Mouse (Mus musculus) ovary, postnatal 36 days (tissue): Measurements from ENCODE around the gene Zfc3h1.

Experiments used
- DNase-seq: peaks from one replicate; pipeline ENCODE4 v3.0.0; 2022; ENCODE audit warnings: low spot score, mixed read lengths

Gene Zfc3h1

DNA sequence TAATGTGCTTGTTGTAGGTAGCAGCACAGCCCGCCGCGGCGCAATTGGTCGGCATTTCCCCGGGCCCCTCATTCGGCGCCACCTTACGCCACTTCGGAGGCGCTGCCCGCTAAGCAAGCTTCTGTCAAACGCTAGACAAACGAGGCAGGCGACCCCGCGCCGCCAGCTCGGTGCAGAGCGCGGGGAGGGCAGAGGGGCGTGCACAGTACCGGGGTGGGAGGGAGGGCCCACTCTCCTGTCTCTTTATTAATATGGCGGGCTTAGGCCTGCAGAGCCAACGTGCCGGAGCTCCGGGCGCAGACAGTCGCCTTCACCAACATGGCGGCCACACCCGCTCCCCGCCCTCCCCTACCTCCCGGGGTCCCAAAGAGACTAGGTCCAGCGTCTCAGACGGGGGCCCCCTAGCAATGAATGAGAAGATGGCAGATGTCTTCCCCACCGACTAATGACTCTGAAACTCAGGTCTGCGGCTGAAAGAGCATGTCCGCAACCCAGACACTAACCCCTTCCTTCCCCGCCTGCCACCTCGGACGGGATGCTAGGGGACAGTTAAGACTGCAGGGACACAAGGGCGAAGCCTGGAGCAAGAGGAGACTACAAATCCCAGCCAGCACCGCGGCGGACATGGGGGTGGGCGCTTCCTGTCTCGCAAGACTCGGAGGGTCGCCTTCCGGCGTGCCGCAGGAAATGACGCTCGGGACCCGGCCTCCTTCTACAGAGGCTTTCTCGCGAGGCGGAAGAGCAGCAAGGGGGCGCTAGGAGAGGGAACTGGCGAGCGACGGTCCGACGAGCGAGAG, at the start of gene Zfc3h1, which contains the start of gene Thap2:
Gene Zfc3h1 (plus strand): TSS at position 739 of the 797 bp plus-strand sequence.
Gene Thap2 (minus strand): TSS at position 223 of the 797 bp plus-strand sequence.
- peak; percentile 97 for DNase-seq

DNA sequence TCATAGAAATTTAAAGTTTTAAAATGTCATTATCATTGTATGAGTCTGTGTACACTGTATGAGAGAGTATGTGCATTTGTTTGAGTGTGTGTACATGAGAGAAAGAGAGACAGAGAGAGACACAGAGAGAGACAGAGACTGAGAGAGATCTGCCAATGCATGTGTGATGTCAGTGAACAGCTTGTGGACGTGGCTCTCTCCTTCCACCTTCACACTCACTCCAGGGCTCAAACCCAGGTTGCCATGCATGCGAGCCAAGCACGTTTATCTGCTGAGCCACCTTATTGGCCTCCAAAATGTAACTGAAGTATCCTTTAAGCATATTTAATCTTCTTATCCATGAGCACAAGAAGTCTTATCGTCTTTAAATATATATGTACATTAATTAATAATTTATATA, 47.9 kb upstream of the Zfc3h1 start:
- no peak for DNase-seq

DNA sequence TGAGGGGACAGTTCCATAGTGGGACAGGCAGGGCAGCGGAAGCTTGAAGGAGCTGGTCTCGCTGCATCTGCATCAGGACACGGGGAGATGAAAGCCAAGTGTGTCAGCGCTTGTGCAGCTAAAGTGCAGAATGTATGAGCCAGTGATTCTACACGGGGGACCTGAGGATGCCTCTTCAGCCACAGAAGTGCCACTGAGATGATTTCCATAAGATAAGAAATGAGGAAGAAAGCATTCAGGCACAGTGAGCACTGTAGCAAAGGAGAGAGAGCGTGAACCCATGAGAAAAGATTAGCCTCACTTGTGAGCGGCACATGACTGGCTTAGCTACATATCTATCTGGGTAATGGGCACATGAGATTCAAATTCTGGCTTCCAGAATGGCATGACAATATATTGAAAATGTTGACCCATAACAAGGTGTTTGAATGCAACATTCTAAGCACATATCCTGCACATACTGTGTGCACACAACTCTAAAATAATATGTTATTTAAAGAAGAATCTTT, 44.9 kb upstream of the Zfc3h1 start:
- no peak for DNase-seq

DNA sequence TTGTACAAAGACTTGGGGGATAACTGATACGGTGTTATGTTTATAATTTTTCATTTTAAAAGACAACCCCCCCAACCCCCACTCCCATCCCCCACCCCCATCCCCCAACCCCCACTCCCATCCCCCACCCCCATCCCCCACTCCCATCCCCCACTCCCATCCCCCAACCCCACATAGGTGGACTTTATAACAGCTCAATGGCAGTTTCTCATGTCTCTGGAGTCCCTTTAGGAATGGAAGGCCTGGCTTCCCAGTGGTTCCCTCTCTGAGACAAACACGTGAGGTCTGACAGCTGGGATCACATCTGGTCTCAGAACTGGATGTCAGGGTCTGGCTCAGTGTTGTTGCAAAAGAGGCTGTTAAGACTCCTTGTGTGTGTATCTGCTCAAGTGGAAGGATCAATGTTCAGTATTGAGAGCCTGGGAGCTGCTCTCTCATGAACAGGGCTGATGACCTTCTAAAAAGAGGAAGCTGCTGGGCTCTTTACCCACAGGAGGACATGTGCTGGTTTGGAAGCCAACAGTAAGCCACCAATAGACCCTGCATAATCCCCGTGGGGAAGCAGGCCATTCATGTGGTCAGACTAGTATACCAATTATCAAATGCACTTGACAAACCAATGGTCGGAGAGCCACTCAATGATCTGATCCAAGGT, 41.9 kb upstream of the Zfc3h1 start:
- no peak for DNase-seq

DNA sequence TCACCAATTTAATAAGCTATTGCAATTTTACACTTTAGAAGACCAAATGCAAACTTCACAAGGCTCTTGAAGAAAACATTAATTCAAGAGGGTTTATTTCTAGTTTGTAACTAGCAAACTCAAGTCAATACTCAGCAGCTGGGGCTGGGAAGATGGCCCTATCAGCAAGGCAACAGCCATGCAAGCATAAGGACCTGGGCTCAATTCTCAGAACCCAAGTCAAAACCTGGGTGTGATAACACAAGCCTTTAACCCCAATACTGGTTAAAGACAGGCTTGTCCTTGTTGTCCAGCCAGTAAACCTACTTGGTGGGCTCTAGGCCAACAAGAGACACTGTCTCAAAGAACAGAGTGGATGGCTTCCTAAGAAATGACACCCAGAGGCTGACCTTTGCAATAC, 38.3 kb upstream of the Zfc3h1 start:
- no peak for DNase-seq

DNA sequence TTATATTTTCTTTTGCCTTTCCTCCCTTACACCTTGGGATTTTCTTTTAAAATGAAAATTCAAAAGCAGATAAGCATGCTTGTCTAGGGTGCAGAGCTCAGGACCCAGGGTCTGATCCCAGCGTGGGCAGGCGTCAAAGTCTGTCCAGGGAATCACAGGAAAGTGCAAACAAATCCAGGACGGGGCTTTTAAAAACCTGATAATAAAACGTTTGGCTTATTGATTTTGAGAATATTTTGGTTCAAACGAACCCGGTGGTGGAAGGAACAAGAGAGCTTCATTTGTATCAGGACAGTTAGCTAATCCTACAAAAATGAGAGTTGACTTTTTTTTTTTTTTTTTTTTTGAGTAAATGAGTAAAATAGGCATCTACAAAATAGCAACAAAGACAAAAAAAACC, 36.6 kb upstream of the Zfc3h1 start:
- DNase-seq = no peak

DNA sequence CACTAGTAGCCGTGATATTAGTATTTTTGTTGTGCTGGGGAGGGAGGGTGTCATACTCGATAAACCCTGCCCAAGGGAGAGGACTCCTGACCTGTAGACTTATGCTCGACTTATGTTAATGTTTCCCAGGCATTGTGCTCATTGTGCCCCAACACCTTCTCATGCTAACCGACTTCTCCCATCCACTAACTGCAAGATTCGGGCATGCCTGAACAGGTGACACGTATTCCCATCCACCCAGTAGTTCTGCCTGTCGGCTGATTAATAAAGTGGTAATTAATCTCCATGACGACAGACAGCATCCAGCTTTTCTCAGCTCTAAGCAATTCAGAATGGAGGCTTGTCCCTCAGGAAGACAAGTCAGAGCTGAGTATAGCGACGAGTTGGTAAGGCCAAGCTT, 35.7 kb upstream of the Zfc3h1 start:
- DNase-seq = no peak

DNA sequence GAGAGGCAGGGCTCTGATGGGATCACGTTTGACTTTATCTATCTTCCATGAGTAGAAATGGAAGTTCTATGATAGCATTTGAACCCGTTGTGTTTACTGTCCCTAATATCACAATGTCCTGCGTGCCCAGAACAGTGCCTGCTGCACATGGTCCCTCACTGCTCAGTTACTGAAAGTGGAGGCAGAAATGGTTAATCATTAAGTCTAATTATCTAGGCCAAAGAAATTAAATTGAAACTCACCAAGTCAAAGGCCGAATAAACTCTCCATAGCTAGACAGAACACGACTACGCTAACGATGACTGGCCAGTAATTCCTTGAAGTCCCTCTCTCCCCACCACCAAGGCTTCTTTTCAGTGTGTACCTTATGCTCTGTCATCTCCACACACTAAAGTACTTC, 35.2 kb upstream of the Zfc3h1 start:
- no peak for DNase-seq

DNA sequence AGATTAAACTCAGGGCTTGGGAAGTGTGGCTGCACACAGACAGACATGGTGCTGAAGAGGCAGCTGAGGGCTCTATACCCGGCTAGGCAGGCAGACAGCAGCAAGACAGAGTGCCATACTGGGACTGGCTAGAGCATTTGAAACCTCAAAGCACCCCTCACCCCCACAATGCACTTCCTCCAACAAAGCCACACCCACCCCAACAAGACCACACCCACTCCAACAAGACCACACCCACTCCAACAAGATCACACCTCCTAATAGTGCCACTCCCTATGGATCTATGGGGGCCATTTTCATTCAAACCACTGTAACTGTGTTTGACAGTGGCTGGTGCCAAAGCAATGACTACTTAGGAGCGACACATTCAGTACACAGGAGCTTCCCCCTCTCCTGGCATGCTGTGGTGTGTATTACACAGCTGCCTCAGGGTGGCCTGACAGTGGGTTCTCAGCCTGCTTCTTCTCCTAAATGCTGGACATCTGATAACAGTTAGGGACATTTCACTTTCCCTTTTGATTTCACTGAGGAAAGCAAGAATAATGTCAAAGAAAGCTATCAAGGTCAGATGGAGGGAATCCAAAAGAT, 33.9 kb upstream of the Zfc3h1 start:
- DNase-seq = no peak

DNA sequence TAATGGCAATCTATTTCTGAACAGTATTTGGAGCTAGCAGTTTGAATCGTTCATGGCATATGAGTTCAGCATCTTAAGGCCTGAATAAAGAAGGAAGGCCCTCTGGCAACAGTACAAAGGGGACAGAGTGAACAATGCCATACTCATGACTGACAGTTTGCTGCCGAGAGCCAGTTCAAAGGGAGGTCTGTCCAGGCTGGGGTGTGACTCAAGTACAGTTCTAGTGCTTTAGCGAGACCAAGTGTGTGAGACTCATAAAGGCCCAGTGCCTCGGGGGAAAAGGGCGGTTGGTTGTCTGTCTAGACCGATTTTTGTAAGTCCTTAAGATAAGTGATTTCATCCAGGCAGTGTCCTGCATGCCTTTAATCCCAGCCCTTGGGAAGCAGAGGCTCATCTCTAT, 30.2 kb upstream of the Zfc3h1 start:
- no peak for DNase-seq

DNA sequence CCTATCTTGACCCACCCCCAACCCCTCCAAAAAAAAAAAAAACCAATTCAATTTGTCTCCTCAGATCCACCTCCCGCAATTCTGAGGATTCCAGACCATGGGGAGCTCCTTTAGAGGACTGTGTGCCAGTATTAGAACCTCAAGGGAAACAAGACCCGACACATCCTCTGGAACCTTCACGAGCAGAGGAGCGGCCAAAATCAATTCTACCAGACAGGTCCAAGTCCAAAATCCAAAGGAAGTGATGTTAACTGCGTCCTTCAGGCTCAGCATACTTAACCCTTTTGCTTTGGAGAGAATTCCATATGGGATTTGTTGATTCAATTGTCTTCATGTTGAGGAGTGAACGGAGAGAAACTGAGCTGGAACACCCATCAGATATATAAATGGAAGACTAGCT, 29.7 kb upstream of the Zfc3h1 start:
- no peak for DNase-seq

DNA sequence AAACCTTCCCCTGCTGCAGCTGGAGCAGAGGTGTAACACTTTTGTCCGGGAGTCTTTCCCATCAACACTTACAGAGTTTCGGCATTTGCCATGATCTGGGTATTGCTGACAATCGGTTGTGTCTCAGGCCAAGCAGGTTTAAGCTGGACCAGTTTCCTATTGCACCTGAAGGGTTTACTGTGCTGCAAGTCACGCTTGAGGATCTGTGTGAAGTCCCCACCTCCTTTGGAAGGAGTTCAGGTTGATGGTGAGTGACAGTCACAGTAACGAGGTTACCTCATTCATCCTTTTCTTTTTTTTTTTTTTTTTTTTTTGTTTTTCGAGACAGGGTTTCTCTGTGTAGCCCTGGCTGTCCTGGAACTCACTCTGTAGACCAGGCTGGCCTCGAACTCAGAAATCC, 28.7 kb upstream of the Zfc3h1 start:
- DNase-seq = no peak

DNA sequence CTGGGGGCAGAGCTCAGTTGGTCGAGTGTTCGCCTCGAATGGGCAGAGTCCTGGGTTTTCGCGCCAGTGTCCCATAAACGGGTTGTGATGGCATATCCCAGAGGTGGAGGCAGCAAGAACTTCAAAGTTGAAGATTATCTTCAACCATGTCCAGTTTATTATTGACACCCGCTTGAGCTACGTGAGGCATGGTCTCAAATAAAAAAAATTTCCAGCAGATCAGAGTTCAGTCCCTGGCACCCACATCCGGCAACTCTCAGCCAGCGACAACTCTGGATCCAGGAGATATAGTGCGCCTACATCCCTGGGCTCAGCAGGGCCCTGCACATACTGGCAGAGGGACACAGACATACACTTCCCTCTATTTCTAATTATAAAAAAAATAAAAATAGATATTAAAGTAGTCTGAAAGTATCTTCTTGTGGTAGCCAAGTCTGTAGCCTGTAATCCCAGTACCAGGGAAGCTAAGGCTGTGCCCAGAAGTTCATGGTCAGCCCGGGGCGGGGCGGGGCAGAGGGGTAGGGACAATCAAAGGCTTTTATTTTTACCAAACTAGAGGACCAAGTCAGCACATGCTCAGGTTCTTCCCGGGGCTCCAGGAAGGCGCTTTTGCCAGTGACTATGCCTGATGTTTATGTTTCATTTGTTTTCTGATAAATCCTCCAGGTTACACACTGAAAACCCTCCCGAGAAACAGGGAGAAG, 26.4 kb upstream of the Zfc3h1 start:
- no peak for DNase-seq

DNA sequence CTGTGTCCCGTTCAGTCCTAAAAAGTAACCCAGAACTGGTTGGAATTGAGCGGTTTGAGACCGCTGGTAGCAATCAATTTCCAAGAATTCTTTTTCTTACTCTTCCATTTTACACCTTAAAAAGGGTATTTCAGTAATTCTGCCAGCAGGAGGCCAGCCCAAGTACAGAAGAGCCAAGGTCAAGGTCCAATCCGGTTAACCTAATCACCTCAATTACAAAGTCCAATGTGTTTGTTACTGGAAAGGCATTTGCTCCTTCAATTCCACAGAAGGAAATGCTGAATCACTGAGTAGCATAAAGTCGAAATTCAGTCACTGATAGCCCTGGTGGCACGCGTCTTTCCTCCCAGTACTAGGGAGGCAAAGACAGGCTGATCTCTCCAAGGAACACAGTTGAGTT, 25.7 kb upstream of the Zfc3h1 start:
- DNase-seq = no peak

DNA sequence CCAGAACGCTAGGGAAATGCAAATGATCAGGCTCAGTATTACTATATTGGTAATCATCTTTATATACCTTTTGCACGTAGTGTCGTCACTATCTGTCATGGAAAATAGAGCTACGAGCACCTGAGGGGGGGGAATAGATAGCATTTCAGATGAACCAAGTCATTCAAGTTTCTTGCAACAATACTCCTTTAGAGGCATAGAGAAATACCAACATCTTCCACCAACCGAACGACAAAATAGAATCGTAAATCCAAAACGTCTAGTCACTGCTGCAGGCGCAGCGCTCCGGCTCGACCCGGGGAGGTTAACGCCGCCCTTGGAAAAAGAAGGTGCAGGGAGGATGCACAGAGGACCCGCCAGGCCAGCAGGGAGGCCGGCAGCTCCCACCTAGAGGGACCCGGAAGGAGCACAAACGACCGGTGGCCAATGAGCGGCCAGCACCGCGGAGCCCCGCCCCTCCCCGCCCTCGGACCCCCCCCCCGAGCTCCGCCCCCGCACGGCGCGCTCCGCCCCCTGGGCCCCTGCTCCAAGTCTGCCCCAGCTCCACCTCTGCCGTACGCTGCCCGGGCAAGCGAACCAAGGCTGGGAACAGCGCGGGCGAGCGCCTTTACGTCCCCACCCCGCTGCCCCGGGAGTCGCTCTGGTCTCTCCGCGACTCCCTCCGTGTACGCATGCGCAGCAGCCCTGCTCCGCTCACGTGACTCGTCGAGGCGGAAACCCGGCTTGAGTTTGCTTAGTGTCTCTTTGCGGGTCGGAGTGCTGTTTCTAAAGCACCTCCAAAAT, 22.7 kb upstream of the Zfc3h1 start, which contains the start of gene Tmem19:
Gene Tmem19 (minus strand): TSS at position 662 of the 783 bp plus-strand sequence.
- peak; percentile 96 for DNase-seq

DNA sequence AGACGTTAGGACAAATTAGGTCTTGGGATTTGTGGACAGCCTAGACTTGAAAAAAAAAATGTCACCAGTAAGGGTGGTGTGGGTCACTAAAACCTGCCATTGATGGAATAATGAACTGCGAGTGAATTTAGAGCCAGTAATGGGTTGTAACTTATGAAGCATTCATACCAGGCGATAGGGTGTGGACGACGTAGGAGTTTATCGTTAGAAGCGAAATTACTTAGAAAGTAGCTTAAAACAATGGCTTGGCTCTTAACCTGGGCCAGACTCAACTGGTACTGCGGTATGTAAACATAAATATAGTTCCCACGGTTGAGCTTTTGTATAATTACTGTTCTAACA, 22.2 kb upstream of the Zfc3h1 start:
- no peak for DNase-seq

DNA sequence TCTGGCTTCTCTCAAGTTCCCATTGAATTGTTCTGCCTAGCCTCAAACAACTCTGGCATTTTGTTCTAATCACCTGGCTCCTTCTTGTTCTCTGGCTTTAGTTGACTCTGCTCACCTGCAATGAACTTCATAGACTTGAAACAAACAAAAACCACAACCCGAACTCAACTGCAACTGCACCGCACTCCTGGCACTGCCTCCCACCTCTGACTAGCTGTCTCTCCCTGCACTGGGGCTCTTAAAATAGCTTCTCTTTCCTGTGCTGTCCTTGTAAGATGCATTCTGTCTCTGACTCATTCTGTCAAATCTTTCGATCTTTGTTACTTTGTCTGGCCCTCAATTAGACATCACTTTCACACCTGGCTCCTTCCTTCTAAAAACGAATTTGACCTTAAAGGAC, 21.6 kb upstream of the Zfc3h1 start:
- no peak for DNase-seq

DNA sequence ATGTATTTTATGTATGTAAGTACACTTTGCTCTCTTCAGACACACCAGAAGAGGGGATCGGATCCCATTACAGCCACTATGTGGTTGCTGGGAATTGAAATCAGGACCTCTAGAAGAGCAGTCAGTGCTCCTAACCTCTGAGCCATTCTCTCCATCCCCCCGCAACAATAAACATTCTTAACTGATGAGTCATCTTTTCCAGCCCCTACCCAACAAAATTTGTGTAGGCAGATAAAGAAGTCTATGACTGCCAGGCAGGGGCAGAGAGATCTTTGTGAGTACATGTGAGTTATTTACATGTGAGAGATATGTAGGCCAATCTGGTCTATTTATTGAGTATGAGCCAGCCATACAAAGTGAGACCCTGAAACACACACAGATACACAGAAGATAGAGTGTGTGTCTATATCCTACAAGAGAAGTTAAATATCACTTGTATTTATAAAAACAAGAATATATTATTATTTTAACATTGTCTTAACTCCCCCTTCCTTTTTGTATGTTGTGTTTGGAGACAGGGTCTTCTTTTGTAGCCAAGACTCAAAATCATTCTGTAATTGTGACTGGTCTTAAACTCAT, 3.2 kb upstream of the Zfc3h1 start:
- no peak for DNase-seq

DNA sequence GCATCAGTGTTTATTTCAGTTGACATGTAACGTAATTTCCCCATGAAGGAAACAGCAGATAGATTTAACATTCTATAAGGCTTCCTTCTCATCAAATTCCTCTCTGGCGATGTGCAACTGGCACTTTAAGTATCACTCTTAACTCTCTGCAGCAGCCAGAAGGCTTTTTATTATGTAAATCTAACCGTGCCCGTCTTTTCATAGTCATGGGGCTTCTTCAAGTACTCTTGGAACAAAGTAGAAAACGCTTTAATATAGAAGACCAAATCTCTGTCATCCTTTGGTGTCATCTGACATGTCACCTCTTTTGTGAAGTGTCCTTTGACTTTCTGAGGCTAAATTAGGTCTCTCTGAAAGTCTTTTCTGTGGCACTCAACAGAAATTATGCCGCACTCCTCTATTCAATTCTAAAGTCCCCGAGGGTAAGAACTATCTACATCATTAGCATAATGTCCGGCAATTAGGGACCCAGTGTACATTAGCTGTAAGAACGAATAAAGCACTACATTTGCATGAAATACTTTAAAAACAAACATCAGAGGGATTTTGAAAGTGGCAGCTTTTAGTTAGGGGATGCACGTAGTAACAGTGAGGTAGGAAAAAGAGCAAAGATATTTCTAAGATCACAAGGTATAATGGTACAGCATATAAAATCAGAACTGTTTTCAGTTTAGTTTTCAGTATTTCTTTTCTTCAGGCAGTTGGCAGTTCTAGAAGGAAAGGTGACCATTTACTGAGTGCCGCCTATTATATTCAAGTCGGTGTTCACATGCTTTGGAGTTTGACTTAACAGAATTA, 1.7 kb upstream of the Zfc3h1 start:
- no peak for DNase-seq

DNA sequence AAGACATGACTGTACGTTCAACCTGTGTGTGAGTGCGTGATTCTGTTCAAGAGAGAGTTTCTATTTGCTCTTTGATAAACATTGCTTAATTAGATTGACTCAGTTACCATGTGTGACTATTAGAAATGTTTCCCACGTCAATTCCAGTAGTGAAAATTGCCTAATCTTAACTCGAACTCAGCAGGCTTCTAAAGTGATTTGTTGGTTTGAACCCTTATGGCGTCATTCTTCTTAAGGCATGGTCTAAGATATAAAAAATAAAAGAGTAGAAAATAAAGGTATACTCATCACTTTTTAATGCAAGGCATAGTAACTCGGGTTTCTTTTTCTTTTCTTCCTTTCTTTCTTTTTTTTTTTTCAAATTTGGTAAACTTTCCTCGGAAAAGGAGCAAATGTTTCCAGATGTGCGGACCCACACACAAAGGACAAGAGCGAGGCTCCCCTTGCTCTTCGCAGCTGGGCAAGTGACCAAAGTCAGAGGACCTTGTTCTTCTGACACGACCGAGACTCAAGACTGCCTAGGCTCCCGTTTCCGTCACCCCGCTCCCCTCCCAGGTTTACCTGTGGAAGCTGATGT, 1.0 kb upstream of the Zfc3h1 start:
- DNase-seq = no peak
